Mouse (Mus musculus): ENCODE data around the gene Msrb3. TPM values are rescaled to one million over a fixed set of nuclear protein-coding genes. Genes with fewer than 3 reads are reported as not detected.

Gene Msrb3
- polyA plus RNA-seq, 1 experiment from 2014 or later, result 13.6 TPM

- 5% methylated on average over 9 of the region's 9 CpGs for WGBS
- DNase-seq (ENCODE audit: low spot score), result peak; percentile 91
- no peak overlapping the region for H3K9ac ChIP-seq (ENCODE audit: low read depth, low read length)
- no peak overlapping the region for H3K27ac ChIP-seq (replicated peaks; ENCODE audit: low read depth, low read length)
- no peak overlapping the region for H3K4me3 ChIP-seq (ENCODE audit: low read depth, low read length)
- ATAC-seq (ENCODE audit: low read depth), result peak; percentile 70
- H3K27me3 ChIP-seq (replicated peaks; ENCODE audit: control insufficient read depth, insufficient read depth, low read length), result no peaks in the 10 kb centered on the region
- H3K4me2 ChIP-seq (ENCODE audit: low read depth, low read length), result peak overlapping the region; percentile 27; the same call in 1 of the 2 replicates
- H3K4me1 ChIP-seq (ENCODE audit: control insufficient read depth, insufficient read depth, low read length), result peaks cover 1% of the 10 kb centered on the region; the same call in 1 of the 2 replicates
- no peaks in the 10 kb centered on the region for H3K9me3 ChIP-seq (ENCODE audit: control insufficient read depth, low read length)
- no peaks in the 10 kb centered on the region for H3K36me3 ChIP-seq (ENCODE audit: control insufficient read depth, insufficient read depth, low read length)
These were observed 34.5 kb downstream of the Msrb3 start for GRCm38 (mm10) chr10:120864446-120864845.

GRCm38 (mm10) chr10:120861674-120862073 is 37.2 kb downstream of the Msrb3 start:
- Histone ChIP-seq H3K9me3 (ENCODE audit: control insufficient read depth, low read length) (no peaks in the 10 kb centered on the region), H3K4me3 (ENCODE audit: low read depth, low read length) (no peak overlapping the region), H3K27me3 (replicated peaks; ENCODE audit: control insufficient read depth, insufficient read depth, low read length) (no peaks in the 10 kb centered on the region), H3K27ac (replicated peaks; ENCODE audit: low read depth, low read length) (no peak overlapping the region), H3K4me1 (ENCODE audit: control insufficient read depth, insufficient read depth, low read length) (peaks cover 18% of the 10 kb centered on the region), H3K36me3 (ENCODE audit: control insufficient read depth, insufficient read depth, low read length) (no peaks in the 10 kb centered on the region), H3K4me2 (ENCODE audit: low read depth, low read length) (no peak overlapping the region), H3K9ac (ENCODE audit: low read depth, low read length) (no peak overlapping the region)
- DNase-seq (ENCODE audit: low spot score) (no peak), ATAC-seq (ENCODE audit: low read depth) (no peak)
- WGBS, result 94% methylated on average over 12 of the region's 12 CpGs

- Histone ChIP-seq H3K27ac (replicated peaks; ENCODE audit: low read depth, low read length) (no peak overlapping the region), H3K27me3 (replicated peaks; ENCODE audit: control insufficient read depth, insufficient read depth, low read length) (no peaks in the 10 kb centered on the region), H3K36me3 (ENCODE audit: control insufficient read depth, insufficient read depth, low read length) (no peaks in the 10 kb centered on the region), H3K4me2 (ENCODE audit: low read depth, low read length) (no peak overlapping the region), H3K4me1 (ENCODE audit: control insufficient read depth, insufficient read depth, low read length) (peaks cover 18% of the 10 kb centered on the region), H3K9me3 (ENCODE audit: control insufficient read depth, low read length) (no peaks in the 10 kb centered on the region), H3K4me3 (ENCODE audit: low read depth, low read length) (no peak overlapping the region), H3K9ac (ENCODE audit: low read depth, low read length) (no peak overlapping the region)
- 78% methylated on average over 3 of the region's 3 CpGs for WGBS
- ATAC-seq (ENCODE audit: low read depth), result no peak
- DNase-seq (ENCODE audit: low spot score), result no peak
These were observed 37.7 kb downstream of the Msrb3 start for GRCm38 (mm10) chr10:120861194-120861593.

DNA sequence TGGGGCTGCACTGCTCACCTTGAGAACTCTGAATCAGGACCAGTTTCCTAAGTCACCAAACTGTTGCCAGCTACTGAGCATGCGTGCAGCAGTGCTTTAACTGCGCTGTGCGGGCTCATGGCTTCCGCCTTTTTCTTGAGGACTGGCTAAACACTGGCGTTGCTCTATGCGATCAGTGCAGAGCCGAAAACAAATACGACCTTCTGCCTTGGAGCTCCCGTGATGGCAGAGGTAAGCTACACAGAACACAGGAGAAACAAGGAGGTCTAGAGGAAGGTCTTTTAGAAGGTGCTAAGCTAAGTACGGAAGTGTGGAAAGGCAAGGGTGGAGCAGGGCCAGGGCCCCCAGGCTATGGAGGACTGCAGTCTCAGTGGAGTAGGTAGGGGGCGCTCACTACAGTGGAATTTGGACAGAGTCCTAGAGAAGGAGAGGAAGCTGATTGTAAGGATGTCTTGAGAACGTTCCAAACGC is 41.3 kb downstream of the Msrb3 start:
- WGBS, result 28% methylated on average over 13 of the region's 13 CpGs
- no peaks in the 10 kb centered on the region for H3K27me3 ChIP-seq (replicated peaks; ENCODE audit: control insufficient read depth, insufficient read depth, low read length)

DNA sequence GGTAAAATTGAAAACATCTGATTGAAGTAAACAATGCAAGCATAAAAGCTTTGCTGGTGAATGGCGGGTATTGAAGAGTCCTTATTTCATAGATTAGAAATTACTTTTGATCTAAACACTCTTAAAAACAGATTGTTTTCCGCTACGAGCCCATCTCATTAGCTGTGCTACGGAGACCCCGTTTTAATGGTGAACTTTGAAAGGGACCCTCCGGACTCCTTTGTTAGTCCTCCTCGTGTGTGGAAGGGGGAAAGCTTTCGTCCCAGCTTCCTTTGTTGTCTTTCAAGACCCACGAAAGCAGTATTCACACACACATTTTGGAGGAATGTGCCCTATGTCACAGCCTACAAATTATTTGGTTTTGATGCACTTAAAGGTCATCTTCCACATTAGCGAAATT is 44.6 kb downstream of the Msrb3 start:
- DNase-seq (ENCODE audit: low spot score) (no peak), ATAC-seq (ENCODE audit: low read depth) (no peak)
- peaks cover 62% of the 10 kb centered on the region for H3K4me1 ChIP-seq (ENCODE audit: control insufficient read depth, insufficient read depth, low read length)
- WGBS, result 38% methylated on average over 10 of the region's 10 CpGs
- 0 out of 2 replicates have a peak overlapping the region, but pooled peaks have one; percentile 16 for H3K9ac ChIP-seq (ENCODE audit: low read depth, low read length)
- no peaks in the 10 kb centered on the region for H3K36me3 ChIP-seq (ENCODE audit: control insufficient read depth, insufficient read depth, low read length)
- no peaks in the 10 kb centered on the region for H3K27me3 ChIP-seq (replicated peaks; ENCODE audit: control insufficient read depth, insufficient read depth, low read length)
- no peak overlapping the region for H3K4me3 ChIP-seq (ENCODE audit: low read depth, low read length)
- H3K27ac ChIP-seq (replicated peaks; ENCODE audit: low read depth, low read length), result 0 out of 2 replicates have a peak overlapping the region, but pooled peaks have one; percentile 13
- H3K9me3 ChIP-seq (ENCODE audit: control insufficient read depth, low read length), result no peaks in the 10 kb centered on the region
- H3K4me2 ChIP-seq (ENCODE audit: low read depth, low read length), result peak overlapping the region; percentile 11; the same call in 1 of the 2 replicates

More for the DNA sequence above, 41.3 kb downstream of the Msrb3 start:
- peak overlapping the region; percentile 40; the same call in 1 of the 2 replicates for H3K9ac ChIP-seq (ENCODE audit: low read depth, low read length)
- H3K4me3 ChIP-seq (ENCODE audit: low read depth, low read length), result peak overlapping the region; percentile 23
- no peak overlapping the region; the same call in 1 of the 2 replicates for H3K27ac ChIP-seq (replicated peaks; ENCODE audit: low read depth, low read length)
- H3K4me2 ChIP-seq (ENCODE audit: low read depth, low read length), result peak overlapping the region; percentile 48
- DNase-seq (ENCODE audit: low spot score) (peak; percentile 76), ATAC-seq (ENCODE audit: low read depth) (peak; percentile 76)
- no peaks in the 10 kb centered on the region for H3K9me3 ChIP-seq (ENCODE audit: control insufficient read depth, low read length)
- H3K36me3 ChIP-seq (ENCODE audit: control insufficient read depth, insufficient read depth, low read length), result no peaks in the 10 kb centered on the region
- H3K4me1 ChIP-seq (ENCODE audit: control insufficient read depth, insufficient read depth, low read length), result peaks cover 44% of the 10 kb centered on the region

- Histone ChIP-seq H3K4me3 (ENCODE audit: low read depth, low read length) (no peak overlapping the region), H3K4me2 (ENCODE audit: low read depth, low read length) (peak overlapping the region; percentile 11; the same call in 1 of the 2 replicates), H3K27me3 (replicated peaks; ENCODE audit: control insufficient read depth, insufficient read depth, low read length) (no peaks in the 10 kb centered on the region), H3K4me1 (ENCODE audit: control insufficient read depth, insufficient read depth, low read length) (peaks cover 62% of the 10 kb centered on the region), H3K27ac (replicated peaks; ENCODE audit: low read depth, low read length) (0 out of 2 replicates have a peak overlapping the region, but pooled peaks have one; percentile 13), H3K9me3 (ENCODE audit: control insufficient read depth, low read length) (no peaks in the 10 kb centered on the region), H3K9ac (ENCODE audit: low read depth, low read length) (0 out of 2 replicates have a peak overlapping the region, but pooled peaks have one; percentile 16), H3K36me3 (ENCODE audit: control insufficient read depth, insufficient read depth, low read length) (no peaks in the 10 kb centered on the region)
- ATAC-seq (ENCODE audit: low read depth) (no peak), DNase-seq (ENCODE audit: low spot score) (peak; percentile 66)
- 22% methylated on average over 9 of the region's 9 CpGs for WGBS
These were observed 45.1 kb downstream of the Msrb3 start for GRCm38 (mm10) chr10:120853816-120854215.

DNA sequence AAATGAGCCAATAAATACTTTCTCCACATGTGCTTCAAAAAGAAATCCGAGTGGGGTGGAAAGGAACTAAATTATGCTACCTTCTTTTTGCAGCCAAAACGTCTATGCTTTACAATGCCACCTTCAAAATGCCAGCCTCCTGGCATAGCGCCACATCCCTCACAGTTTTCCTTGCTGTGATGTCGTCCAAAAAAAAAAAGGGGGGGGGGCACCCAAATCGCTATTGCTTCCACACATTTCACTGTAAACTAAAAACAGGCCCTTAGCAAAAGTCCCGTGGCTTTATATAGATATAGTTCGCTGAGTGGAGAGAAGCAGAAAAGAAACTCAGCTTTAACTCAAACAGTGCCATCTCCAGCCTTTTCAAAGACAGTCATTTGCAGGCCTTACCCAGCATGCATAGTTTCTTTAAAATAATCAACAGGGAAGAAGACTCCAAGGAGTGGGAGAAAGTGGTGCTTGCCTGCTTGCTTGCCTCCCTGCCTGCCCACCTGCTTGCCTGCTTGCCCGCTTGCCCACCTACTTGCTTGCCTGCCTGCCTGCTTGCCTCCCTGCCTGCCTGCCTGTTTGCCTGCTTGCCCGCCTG is 47.6 kb downstream of the Msrb3 start:
- peak; percentile 41; the same call in 1 of the 2 replicates for ATAC-seq (ENCODE audit: low read depth)
- Histone ChIP-seq H3K4me2 (ENCODE audit: low read depth, low read length) (peak overlapping the region; percentile 43), H3K4me3 (ENCODE audit: low read depth, low read length) (no peak overlapping the region), H3K4me1 (ENCODE audit: control insufficient read depth, insufficient read depth, low read length) (peaks cover 60% of the 10 kb centered on the region), H3K9me3 (ENCODE audit: control insufficient read depth, low read length) (no peaks in the 10 kb centered on the region), H3K36me3 (ENCODE audit: control insufficient read depth, insufficient read depth, low read length) (0 out of 2 replicates have a peak, but pooled peaks cover 6% of the 10 kb centered on the region), H3K9ac (ENCODE audit: low read depth, low read length) (no peak overlapping the region), H3K27me3 (replicated peaks; ENCODE audit: control insufficient read depth, insufficient read depth, low read length) (no peaks in the 10 kb centered on the region), H3K27ac (replicated peaks; ENCODE audit: low read depth, low read length) (peak overlapping the region; percentile 78)
- peak; percentile 75 for DNase-seq (ENCODE audit: low spot score)
- WGBS, result 35% methylated on average over 9 of the region's 9 CpGs

- ATAC-seq (ENCODE audit: low read depth), result no peak
- H3K4me3 ChIP-seq (ENCODE audit: low read depth, low read length), result no peak overlapping the region
- no peaks in the 10 kb centered on the region for H3K9me3 ChIP-seq (ENCODE audit: control insufficient read depth, low read length)
- DNase-seq (ENCODE audit: low spot score), result peak; percentile 68
- H3K27me3 ChIP-seq (replicated peaks; ENCODE audit: control insufficient read depth, insufficient read depth, low read length), result no peaks in the 10 kb centered on the region
- WGBS, result 32% methylated on average over 24 of the region's 24 CpGs
- H3K9ac ChIP-seq (ENCODE audit: low read depth, low read length), result no peak overlapping the region
- peaks cover 60% of the 10 kb centered on the region for H3K4me1 ChIP-seq (ENCODE audit: control insufficient read depth, insufficient read depth, low read length)
- H3K4me2 ChIP-seq (ENCODE audit: low read depth, low read length), result peak overlapping the region; percentile 43
- 0 out of 2 replicates have a peak, but pooled peaks cover 6% of the 10 kb centered on the region for H3K36me3 ChIP-seq (ENCODE audit: control insufficient read depth, insufficient read depth, low read length)
- H3K27ac ChIP-seq (replicated peaks; ENCODE audit: low read depth, low read length), result peak overlapping the region; percentile 78
These were observed 48.3 kb downstream of the Msrb3 start for GRCm38 (mm10) chr10:120850391-120851195.
